Mouse (Mus musculus) adrenal gland, adult 18-20 months (tissue): ENCODE results near the gene Galntl6. TPM values are rescaled to one million over a fixed set of nuclear protein-coding genes. Genes with fewer than 3 reads are reported as not detected.
"Not testable (repeated sequence)": the region's sequence is repeated elsewhere in the genome, so short reads cannot be mapped to it uniquely, and the experiment has no call there.

Experiments
- DNase-seq, 2 experiments: peaks; one replicate each; pipeline ENCODE4 v3.0.0; 2021 to 2022; ENCODE audit warnings: low spot score in 2 of 2
- total RNA-seq, 2 experiments: library from RNA; stranded (reverse); gene quantifications; 1 replicate in 1 of 2; 2 replicates in 1 of 2; pipeline ENCODE4 v1.2.3; 2021

Galntl6 gene
- total RNA-seq, 2 experiments from 2014 or later, result 0.51 TPM; not detected in 1

DNA sequence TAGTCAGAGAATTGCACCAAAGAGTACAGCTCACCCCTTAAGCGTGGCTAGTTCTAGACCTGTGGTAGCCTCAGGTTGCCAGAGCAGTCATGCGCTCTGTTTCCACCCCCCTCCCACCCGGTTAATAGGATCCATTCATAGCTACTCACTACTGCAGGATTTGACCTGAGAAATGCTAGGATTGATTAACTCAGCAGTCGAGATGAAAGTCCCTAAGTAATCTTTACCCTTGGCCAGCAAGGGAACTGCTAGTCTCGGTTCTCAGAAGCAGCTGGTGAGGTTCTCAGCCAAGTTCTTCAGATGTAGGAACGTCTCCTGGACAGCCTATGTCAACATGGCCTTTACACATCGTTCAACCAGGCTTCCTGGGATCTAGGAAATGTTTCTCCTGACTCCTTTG, 1135.7 kb downstream of the Galntl6 start:
- DNase-seq, result no peak

- no peak for DNase-seq
Observed at GRCm38 (mm10) chr8:57772732-57773265, 1139.6 kb downstream of the Galntl6 start.

- DNase-seq, result no peak
Observed at GRCm38 (mm10) chr8:57767541-57767940, 1144.9 kb downstream of the Galntl6 start.

GRCm38 (mm10) chr8:57766471-57767065, 1145.9 kb downstream of the Galntl6 start:
- no peak for DNase-seq

DNA sequence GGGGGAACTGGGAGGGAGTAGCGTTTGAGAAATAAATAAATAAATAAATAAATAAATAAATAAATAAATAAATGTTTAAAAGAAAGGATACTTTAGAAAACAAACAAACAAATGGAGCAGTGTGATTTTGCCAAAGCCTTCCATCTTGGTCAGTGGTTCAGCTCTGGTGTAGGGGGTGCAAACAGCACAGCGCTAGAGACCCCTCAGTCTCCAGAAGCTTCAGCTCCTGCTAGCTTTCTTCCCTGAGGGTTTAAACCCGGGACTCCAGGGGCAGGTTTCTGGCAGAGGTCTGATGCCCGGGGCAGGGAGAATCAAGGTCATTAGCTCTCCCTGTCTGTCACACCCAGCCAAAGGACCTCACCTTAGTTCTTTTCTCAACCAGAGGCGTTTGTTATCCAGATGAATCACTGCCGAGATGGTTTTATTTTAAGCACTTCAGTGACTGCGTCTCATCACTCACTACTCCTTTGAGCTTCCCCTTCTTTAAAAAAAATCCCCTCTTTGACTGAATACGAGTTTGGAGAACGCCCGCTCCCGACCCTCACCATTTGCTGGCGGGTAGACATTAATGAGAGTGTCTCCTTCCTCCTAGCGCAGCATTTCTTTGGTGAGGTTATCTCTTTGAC, 1146.6 kb downstream of the Galntl6 start:
- DNase-seq, result no peak

DNA sequence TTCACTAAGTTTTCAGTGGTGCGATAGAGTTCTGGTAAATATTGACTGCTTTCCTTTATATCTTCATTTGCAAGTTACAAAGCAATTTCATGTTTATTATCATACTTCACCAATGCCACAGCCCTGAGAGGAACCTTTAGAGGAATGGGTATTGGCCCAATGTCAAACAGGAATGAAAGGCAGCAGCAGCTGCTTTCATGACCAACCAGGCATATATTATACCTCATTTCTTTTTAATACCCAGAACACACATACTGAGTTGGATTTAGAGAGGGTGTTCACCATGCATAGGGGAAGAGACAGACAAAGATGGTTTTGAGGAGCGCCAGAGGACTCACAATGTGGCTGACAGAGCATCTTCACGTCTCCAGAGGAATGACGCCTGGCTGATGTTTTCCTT, 1147.2 kb downstream of the Galntl6 start:
- DNase-seq, result no peak

DNA sequence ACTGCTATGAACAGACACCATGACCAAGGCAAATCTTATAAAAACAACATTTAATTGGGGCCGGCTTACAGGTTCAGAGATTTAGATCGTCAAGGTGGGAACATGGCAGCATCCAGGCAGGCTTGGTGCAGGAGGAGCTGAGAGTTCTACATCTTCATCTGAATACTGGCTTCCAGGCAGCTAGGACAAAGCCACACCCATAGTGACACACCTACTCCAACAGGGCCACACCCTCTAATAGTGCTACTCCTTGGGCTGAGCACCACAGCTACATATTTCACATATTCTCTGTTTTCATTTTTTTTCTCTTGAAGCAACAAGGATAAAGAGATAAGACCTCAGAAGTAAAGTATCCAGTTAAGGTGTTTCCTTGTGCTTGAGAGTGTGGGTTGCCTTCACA, 1149.8 kb downstream of the Galntl6 start:
- not testable (repeated sequence) for DNase-seq

DNA sequence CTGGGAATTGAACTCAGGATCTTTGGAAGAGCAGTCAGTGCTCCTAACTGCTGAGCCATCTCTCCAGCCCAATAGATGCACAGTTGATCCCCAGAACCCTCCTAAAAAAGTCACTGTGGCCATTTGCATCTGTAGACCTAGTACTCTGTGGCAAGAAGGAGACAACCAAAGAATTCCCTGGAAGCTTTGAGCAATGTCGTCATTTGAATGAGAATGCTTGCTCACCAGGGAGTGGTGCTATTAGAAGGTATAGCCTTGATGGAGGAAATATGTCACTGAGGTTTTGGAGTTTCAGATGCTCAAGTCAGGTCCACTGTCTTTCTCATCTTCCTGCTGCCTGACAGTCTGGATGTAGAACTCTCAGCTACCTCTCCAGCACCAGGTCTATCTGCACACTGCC, 1151.5 kb downstream of the Galntl6 start:
- no peak for DNase-seq

- DNase-seq, result no peak
Observed at GRCm38 (mm10) chr8:57758857-57759256, 1153.6 kb downstream of the Galntl6 start.

DNA sequence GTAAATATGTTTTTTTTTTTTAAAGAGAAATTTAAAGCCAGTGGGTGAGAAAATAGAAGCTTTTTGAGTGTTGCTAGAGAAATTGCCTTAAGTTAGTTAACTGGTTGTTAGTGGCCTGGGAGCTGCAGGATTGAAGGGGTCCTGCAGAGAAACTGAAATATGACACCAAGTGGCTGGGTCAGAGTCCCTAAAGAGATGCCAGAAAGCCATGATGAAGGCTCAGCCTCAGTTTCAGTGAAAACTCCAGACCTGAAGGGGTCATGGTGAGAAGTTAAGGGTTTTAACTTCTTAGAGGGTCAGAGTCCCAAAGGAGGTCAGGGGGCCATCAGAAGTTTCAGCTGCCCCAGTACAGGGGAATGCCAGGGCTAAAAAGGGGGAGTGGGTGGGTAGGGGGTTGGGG, 1155.0 kb downstream of the Galntl6 start:
- no peak for DNase-seq

GRCm38 (mm10) chr8:57754066-57754465, 1158.4 kb downstream of the Galntl6 start:
- DNase-seq, result no peak

DNA sequence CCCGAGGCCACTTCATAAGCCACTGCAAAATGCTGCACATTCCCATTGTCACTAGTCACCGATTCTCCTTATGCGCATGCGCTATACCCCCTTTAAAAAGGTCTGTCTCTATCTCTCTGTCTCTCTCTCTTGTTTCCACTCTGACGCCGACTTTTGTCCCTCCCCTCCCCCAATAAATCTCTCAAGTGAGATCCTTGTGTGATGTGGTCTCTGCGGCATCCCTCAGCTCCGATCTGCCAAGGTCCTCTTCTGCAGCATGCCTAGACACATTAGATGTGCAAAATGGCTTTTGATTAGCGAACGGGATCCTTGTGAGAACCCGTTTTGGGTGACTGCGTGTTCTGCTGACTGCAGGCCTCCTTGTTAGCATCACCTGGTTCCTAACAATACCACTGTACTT, 1168.8 kb downstream of the Galntl6 start:
- no peak for DNase-seq

GRCm38 (mm10) chr8:57741983-57742382, 1170.5 kb downstream of the Galntl6 start:
- DNase-seq, result peak in 1 of 2 experiments; percentile 14

DNA sequence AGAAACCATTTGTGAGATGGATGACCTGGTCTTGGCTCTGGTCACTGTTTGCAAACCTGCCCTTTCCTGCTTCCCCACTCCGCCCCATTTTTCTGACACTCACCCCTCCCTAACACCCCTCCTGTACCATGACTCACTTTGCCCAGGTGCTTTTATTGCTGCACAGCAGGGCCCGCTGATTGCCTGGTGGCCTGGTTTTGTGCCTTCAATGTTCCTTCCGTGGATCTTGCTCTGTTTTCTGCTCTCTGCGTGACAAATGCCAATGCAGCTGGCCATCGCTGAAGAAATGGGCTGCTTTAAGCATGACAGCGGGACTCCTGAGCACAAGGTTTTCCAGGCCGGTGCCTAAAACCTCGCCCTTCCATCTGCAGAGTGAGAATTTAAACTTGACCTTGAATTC, 1171.1 kb downstream of the Galntl6 start:
- peak in 1 of 2 experiments; percentile 23 for DNase-seq

DNA sequence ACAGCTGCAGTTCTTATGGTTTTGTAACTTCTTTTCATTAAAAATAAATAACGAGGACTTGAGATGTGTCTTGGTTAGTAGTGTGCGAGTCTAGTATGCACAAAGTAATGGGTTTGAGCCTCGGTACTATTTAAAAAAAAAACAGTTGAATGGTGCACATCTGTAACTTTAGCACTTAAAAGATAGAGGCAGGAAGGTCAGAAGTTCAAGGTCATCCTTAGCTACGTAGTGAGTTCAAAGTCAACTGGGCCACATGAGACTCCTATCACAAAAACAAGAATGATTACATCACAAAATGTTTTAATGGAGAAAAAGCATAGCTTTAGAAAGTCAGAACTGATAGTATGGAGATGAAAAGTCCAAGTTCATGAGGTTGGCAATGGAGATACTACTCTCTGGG, 1175.2 kb downstream of the Galntl6 start:
- DNase-seq, result no peak

DNA sequence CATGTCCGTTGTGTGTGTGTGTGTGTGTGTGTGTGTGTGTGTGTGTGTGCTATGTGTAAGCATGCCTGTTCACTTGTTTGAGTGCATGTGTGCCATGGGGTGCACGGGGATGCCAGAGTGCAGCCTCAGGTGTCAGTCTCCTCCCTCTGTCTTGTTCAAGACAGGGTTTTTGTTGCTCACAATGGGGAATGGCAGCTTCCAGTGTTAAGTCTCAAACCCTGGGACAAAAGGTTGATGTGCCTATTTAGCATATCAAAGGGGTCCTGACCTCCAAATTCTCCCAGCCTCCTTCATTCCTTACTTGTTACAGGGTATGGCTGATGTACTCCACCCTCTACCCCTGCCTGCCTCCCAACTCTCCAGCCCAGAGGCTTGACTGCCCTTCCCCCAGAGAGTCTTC, 1179.6 kb downstream of the Galntl6 start:
- DNase-seq, result no peak

DNA sequence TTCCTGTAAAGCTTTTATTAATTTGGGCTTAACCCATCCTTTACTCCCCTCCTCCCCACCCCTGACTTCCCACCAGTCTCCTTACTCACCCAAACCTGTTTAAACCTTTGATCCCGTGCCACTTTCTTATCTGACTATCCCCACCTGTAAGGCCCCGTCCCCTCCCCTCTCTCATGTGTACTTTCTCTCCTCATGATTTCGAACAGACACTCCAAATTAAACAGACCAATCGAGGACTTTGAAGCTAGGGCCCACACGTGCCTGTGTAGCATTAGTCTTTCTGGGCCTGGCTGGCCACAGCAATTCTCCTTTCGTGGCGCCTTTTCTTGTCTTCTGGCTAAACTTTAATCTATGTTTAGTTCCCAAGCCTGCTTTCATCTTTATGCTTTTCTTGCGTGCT, 1180.8 kb downstream of the Galntl6 start:
- no peak for DNase-seq

GRCm38 (mm10) chr8:57728276-57728675, 1184.2 kb downstream of the Galntl6 start:
- no peak for DNase-seq

GRCm38 (mm10) chr8:57724843-57725627, 1187.4 kb downstream of the Galntl6 start:
- DNase-seq, result no peak
